Mouse (Mus musculus): ENCODE results near the gene Iqsec1. TPM values are rescaled to one million over a fixed set of nuclear protein-coding genes. Genes with fewer than 3 reads are reported as not detected.

Gene Iqsec1
- polyA plus RNA-seq, 1 experiment from 2014 or later, result 21.5 TPM

DNA sequence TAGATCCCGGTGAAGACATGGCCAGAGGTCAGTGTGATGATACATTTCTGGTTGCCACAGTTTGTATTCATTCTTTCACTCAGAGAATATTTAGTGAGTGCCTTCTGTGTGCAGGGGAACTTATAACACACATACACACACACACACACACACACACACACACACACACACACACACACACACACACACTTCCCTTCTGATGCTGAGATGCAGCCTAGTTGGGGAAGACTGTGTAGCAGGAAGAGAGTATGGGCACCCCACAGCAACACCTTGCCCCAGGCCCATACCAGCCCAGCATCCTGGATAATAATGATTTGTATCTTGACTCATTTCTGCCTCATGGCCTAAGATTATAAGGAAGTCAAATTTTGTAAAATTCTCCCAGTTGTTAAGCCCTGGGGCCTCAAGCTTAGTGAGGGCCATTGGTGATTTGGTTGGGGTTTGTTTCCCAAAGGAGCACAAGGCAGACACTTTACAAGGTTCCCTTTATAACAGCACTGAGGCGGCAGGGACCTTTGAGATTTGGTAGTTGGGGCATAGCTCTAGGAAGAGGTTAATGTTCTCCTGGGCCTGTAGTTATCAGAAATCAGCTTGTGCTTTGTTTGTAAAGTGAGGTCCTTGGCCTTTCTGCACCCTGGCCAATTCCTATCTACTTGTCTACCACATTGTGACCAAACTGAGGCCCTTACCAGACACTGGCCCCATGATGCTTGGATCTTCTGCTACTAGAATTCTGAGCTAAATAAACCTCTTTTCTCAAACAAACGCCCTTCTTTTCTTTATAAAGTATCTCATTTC lies 242.9 kb downstream of the Iqsec1 start:
- Histone ChIP-seq H3K4me2 (no peak overlapping the region), H3K9ac (replicated peaks) (no peak overlapping the region), H3K27me3 (replicated peaks) (no peaks in the 10 kb centered on the region), H3K27ac (replicated peaks) (peak overlapping the region; percentile 39; the same call in 1 of the 2 replicates), H3K4me3 (replicated peaks) (no peak overlapping the region), H3K36me3 (no peaks in the 10 kb centered on the region), H3K4me1 (peaks cover 15% of the 10 kb centered on the region; the same call in 1 of the 2 replicates), H3K9me3 (replicated peaks) (no peaks in the 10 kb centered on the region)
- WGBS, result 88% methylated on average over 3 of the region's 3 CpGs
- no peak for ATAC-seq (ENCODE audit: low FRiP score)

DNA sequence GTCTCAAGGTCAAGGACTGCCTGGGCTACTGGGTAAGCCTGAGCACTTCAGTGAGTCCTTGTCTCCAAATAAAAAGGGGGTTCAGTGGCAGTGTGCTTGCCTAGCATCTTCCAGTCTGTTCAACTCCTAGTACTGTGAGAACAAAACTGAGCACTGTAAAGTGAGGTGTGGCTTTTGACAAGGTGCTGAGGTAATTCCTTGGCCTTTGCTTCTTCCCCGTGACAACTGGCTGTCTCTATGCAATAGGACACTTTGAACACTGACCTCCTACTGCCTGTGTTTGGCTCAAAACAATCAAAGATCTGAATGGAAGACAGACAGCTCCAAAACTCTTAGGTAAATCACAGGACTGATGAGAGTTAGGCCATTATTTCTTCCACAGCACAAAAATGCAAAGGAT lies 246.0 kb downstream of the Iqsec1 start:
- H3K27me3 ChIP-seq (replicated peaks), result no peaks in the 10 kb centered on the region
- peaks cover 18% of the 10 kb centered on the region; the same call in 1 of the 2 replicates for H3K4me1 ChIP-seq
- no peak overlapping the region for H3K27ac ChIP-seq (replicated peaks)
- ATAC-seq (ENCODE audit: low FRiP score), result no peak
- WGBS, result 45% methylated on average over 1 of the region's 1 CpGs
- no peak overlapping the region for H3K4me2 ChIP-seq
- no peaks in the 10 kb centered on the region for H3K36me3 ChIP-seq
- H3K9ac ChIP-seq (replicated peaks), result no peak overlapping the region
- no peaks in the 10 kb centered on the region for H3K9me3 ChIP-seq (replicated peaks)
- no peak overlapping the region for H3K4me3 ChIP-seq (replicated peaks)

DNA sequence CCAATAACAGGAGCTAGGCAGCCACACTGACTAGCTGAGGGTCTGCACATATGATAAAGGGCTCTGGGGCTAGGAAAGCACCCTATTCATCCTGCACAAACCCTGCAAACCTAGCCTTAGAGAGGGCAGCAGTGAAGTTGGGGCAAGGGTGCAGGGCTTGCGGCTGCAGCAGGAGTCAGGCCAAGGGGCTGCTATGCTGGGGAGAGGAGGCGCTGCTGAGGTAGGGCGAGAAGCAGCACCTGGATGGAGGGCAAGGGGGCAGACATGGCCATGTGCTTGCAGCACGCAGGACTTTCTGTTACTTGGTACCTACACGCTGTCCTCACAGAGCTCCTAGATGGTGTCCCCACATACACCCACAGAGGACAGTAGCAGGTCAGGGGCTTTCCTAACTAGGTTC lies 246.8 kb downstream of the Iqsec1 start:
- H3K9me3 ChIP-seq (replicated peaks), result no peaks in the 10 kb centered on the region
- H3K36me3 ChIP-seq, result no peaks in the 10 kb centered on the region
- H3K27ac ChIP-seq (replicated peaks), result no peak overlapping the region
- 93% methylated on average over 5 of the region's 5 CpGs for whole genome bisulfite sequencing
- peaks cover 19% of the 10 kb centered on the region for H3K4me1 ChIP-seq
- H3K4me2 ChIP-seq, result no peak overlapping the region
- no peak for ATAC-seq (ENCODE audit: low FRiP score)
- no peak overlapping the region for H3K9ac ChIP-seq (replicated peaks)
- no peak overlapping the region for H3K4me3 ChIP-seq (replicated peaks)
- no peaks in the 10 kb centered on the region for H3K27me3 ChIP-seq (replicated peaks)

DNA sequence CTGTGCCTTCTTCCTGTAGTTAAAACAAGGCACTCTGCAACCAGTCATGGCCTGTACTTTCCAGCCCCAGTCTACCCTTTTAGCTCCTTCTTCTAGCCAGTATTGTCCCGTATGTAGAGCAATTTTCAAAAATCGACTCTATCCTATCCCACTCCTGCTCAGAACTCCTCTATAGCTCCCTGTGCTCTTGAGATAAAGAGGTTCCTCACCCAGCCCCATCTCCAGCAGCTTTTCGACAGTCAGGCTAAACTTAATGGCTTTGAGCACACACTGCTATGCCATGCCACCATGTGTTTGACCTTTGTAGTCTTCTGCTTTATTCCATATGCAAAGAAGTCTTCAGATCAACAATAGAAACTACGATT lies 247.4 kb downstream of the Iqsec1 start:
- 74% methylated on average over 4 of the region's 4 CpGs for WGBS
- no peak overlapping the region for H3K4me3 ChIP-seq (replicated peaks)
- H3K36me3 ChIP-seq, result no peaks in the 10 kb centered on the region
- H3K4me2 ChIP-seq, result no peak overlapping the region
- ATAC-seq (ENCODE audit: low FRiP score), result no peak
- H3K27me3 ChIP-seq (replicated peaks), result no peaks in the 10 kb centered on the region
- H3K9ac ChIP-seq (replicated peaks), result no peak overlapping the region
- no peaks in the 10 kb centered on the region for H3K9me3 ChIP-seq (replicated peaks)
- no peak overlapping the region for H3K27ac ChIP-seq (replicated peaks)
- peaks cover 14% of the 10 kb centered on the region for H3K4me1 ChIP-seq

DNA sequence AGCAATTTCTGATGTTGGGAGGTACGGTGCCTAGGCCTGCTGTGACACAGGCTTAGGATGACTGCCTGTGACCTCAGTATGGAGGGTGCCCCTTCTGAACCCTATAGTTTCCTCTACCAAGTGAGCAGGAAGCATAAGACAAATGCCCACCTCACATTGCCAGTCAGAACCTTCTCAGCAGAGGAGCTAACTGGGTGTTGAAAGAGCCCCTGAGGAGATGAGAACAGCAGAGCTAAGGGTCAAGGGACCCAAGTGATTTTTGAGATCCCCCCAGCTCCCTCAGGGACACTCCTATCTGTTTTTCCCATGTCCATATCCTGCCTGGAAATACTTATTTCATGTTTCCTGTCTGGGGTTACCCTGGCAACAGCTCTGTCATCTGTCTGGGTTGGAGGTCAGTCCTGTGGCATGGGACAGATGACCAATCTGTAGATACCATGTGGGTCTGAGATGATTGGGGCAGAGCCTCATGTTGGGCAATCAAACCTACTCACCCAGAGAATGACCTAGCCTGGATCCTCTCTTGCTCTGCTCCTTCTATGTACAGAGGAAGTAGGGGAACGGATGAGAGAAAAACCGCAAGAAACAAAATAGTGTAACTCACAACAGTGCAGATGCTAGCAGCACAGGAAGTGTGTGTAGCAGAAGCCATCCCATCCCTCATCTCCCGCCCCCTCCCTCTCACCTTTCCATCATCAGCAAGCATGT lies 248.0 kb downstream of the Iqsec1 start:
- no peak overlapping the region for H3K27ac ChIP-seq (replicated peaks)
- 87% methylated on average over 4 of the region's 4 CpGs for WGBS
- ATAC-seq (ENCODE audit: low FRiP score), result no peak

DNA sequence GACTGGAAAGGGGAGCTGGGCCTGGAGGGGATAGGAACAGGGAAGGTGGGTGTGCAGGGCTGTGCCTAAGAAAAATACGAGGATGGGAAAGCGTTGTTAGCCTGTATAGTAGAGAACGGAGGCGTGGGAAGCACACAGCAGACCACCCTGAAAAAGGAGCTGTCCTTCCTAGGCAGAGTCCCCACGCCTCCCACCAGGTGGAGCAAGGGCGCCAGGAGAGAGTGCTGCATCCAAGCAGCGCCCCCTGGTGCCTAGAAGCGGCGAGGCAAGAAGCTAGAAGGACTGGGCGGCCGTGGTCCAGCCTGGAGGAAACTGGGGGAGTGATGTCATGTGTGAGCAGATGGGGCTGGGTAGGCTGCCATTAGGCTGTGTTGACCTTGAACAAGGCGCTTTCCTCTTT lies 251.1 kb downstream of the Iqsec1 start:
- peaks cover 29% of the 10 kb centered on the region for H3K4me1 ChIP-seq
- peak overlapping the region; percentile 81 for H3K4me3 ChIP-seq (replicated peaks)
- ATAC-seq (ENCODE audit: low FRiP score), result peak; percentile 86
- no peaks in the 10 kb centered on the region for H3K9me3 ChIP-seq (replicated peaks)
- no peaks in the 10 kb centered on the region; the same call in 1 of the 2 replicates for H3K36me3 ChIP-seq
- 3% methylated on average over 12 of the region's 12 CpGs for WGBS
- no peaks in the 10 kb centered on the region for H3K27me3 ChIP-seq (replicated peaks)
- H3K9ac ChIP-seq (replicated peaks), result peak overlapping the region; percentile 90
- H3K27ac ChIP-seq (replicated peaks), result peak overlapping the region; percentile 79
- H3K4me2 ChIP-seq, result peak overlapping the region; percentile 93

More for the DNA sequence above, 248.0 kb downstream of the Iqsec1 start:
- Histone ChIP-seq H3K4me1 (peaks cover 16% of the 10 kb centered on the region), H3K9me3 (replicated peaks) (no peaks in the 10 kb centered on the region), H3K4me3 (replicated peaks) (no peak overlapping the region), H3K4me2 (no peak overlapping the region), H3K36me3 (no peaks in the 10 kb centered on the region), H3K27me3 (replicated peaks) (no peaks in the 10 kb centered on the region), H3K9ac (replicated peaks) (no peak overlapping the region)

DNA sequence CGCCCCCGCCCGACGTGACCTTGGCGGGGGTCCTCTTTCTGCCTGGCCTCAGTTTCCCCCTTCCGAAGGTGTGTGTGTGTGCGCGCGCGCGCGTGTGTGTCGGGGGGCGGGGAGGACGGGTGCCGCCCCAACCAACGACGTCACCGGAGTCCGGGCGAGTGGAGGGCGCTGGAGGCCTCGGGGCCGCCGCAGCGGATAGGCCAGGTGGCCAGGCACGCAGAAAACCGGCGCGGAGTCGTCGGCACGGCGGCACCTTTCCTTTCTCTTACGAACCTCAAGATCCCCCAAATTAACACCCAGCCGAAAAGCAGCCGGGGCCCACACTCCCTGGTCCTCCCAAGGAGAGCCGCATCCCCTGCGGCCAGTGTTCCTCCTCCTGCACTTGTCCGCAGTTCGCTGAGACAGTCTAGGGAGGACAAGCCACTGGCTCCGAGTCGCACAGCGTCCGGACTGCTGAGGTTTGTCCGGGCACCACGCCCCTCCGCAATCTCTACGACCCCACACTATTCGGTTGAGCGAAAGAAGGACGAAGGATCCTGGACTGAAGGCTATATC lies 251.7 kb downstream of the Iqsec1 start:
- peak overlapping the region; percentile 81 for H3K4me3 ChIP-seq (replicated peaks)
- peak overlapping the region; percentile 90 for H3K9ac ChIP-seq (replicated peaks)
- peaks cover 34% of the 10 kb centered on the region for H3K4me1 ChIP-seq
- no peaks in the 10 kb centered on the region; the same call in 1 of the 2 replicates for H3K36me3 ChIP-seq
- H3K9me3 ChIP-seq (replicated peaks), result no peaks in the 10 kb centered on the region
- under 1% methylated on average over 47 of the region's 52 CpGs for WGBS
- H3K27me3 ChIP-seq (replicated peaks), result no peaks in the 10 kb centered on the region
- ATAC-seq (ENCODE audit: low FRiP score), result peak; percentile 85
- peak overlapping the region; percentile 79 for H3K27ac ChIP-seq (replicated peaks)
- H3K4me2 ChIP-seq, result peak overlapping the region; percentile 93

DNA sequence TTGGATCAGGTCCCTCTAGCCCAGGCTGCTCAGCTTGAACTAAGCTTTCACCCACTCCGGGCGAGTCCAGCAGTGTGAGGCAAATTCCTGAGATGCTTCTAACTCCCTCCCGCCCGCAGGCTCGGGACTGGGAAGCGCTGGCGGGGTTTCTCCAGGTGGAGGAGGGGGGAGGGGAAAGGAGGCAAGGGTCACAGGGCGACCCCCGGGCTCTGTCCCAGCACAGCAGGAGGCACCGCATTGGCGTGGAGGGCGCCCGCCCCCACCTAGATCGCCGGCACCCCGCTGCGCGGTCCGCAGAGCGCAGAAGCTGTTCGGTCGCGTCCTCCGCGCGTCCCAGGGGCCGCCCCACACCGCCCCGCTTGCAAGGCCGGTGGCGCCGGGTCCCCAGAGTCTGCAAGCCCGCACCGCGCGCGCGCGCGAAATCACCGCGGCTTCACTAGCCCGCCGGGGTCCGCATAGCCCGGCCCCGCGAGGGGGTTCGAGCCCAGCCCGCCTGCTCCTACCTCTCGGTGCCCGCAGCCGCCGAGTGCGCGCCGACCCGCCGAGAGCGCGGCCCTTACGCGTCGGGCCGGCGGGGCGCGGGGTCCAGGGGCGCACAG lies 252.3 kb downstream of the Iqsec1 start:
- Histone ChIP-seq H3K9ac (replicated peaks) (peak overlapping the region; percentile 90), H3K36me3 (no peaks in the 10 kb centered on the region; the same call in 1 of the 2 replicates), H3K4me1 (peaks cover 40% of the 10 kb centered on the region), H3K27me3 (replicated peaks) (no peaks in the 10 kb centered on the region), H3K4me3 (replicated peaks) (peak overlapping the region; percentile 81), H3K27ac (replicated peaks) (peak overlapping the region; percentile 79), H3K9me3 (replicated peaks) (no peaks in the 10 kb centered on the region), H3K4me2 (peak overlapping the region; percentile 93)
- ATAC-seq (ENCODE audit: low FRiP score), result peak; percentile 70
- under 1% methylated on average over 50 of the region's 69 CpGs for WGBS

DNA sequence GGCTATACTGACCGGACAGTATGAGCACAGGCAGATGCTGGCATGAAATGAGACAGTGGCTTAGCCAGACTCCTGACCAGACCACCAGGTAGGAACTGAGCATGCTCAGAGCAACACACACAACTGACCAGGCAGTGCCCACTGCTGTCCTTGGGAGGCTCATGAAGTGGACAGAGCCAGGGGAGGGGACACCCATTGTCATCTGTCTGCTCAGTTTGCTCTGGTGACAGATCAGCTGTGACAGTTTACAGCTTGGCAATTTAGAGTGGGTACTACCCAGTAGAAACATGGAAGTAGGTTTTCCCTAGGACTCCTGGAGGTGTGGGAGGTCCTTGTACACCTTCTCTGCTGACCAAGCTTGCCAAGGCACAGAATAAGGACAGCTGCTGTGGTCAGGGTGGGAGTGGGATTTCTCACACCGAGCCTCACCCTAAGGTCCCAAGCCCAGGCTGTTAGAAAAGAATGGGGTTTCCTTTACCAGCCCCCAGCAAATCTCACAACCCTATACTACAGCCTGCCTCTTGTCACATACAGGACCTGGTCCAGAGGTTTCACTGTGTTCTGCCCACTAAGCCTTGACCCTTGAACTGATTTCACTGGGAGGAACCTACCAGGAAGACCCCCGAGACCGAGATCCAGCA lies 253.0 kb downstream of the Iqsec1 start:
- 36% methylated on average over 4 of the region's 4 CpGs for WGBS
- ATAC-seq (ENCODE audit: low FRiP score), result peak; percentile 15
- H3K36me3 ChIP-seq, result no peaks in the 10 kb centered on the region; the same call in 1 of the 2 replicates
- no peaks in the 10 kb centered on the region for H3K9me3 ChIP-seq (replicated peaks)
- peak overlapping the region; percentile 79 for H3K27ac ChIP-seq (replicated peaks)
- no peaks in the 10 kb centered on the region for H3K27me3 ChIP-seq (replicated peaks)
- peaks cover 46% of the 10 kb centered on the region for H3K4me1 ChIP-seq
- peak overlapping the region; percentile 81 for H3K4me3 ChIP-seq (replicated peaks)
- H3K9ac ChIP-seq (replicated peaks), result peak overlapping the region; percentile 90
- peak overlapping the region; percentile 93 for H3K4me2 ChIP-seq

DNA sequence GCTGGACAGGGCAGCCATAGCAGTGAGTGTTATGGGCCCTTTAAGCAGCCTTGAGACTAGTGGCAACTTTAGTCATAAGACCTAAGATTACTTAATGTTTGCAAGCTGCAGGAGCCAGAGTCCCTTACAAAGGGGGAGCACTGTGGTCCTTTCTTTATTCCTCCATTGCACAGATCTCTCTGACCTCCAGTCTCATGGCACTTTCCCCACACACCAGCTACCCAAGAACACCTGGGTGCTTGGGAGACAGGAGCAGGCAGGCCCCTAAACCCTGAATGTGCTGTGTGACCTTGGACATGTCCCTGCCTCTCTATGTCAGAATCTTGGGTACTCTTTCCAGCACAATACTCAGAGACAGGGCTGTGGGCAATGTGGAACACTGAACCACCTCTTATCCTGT lies 253.7 kb downstream of the Iqsec1 start:
- H3K36me3 ChIP-seq, result no peaks in the 10 kb centered on the region; the same call in 1 of the 2 replicates
- H3K4me1 ChIP-seq, result peaks cover 53% of the 10 kb centered on the region
- H3K9ac ChIP-seq (replicated peaks), result no peak overlapping the region
- no peaks in the 10 kb centered on the region for H3K27me3 ChIP-seq (replicated peaks)
- no peak for ATAC-seq (ENCODE audit: low FRiP score)
- no peaks in the 10 kb centered on the region for H3K9me3 ChIP-seq (replicated peaks)
- H3K27ac ChIP-seq (replicated peaks), result no peak overlapping the region
- peak overlapping the region; percentile 93 for H3K4me2 ChIP-seq
- H3K4me3 ChIP-seq (replicated peaks), result no peak overlapping the region

DNA sequence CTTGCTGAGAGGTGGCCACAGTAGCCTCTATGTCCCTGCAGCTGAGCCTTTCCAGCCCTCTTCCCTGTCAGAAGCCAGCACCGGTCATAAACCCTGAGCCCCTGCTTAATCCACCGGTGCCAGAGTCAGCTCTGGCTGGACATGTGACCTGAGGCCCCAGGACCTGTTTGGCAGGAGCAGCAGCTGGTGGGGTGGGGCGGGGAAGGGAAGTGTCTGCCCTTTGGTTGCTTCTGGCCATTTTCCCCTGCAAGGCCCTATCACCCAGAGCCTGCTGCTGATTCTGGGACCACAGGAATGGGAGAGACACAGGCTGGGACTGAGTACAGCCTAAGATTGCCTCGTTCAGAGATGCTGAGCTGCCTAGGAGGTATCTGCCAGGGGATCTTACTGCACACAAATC lies 257.2 kb downstream of the Iqsec1 start:
- no peak overlapping the region for H3K4me2 ChIP-seq
- H3K4me3 ChIP-seq (replicated peaks), result no peak overlapping the region
- H3K9ac ChIP-seq (replicated peaks), result no peak overlapping the region
- no peak overlapping the region for H3K27ac ChIP-seq (replicated peaks)
- H3K4me1 ChIP-seq, result peaks cover 73% of the 10 kb centered on the region
- no peaks in the 10 kb centered on the region; the same call in 1 of the 2 replicates for H3K36me3 ChIP-seq
- no peak for ATAC-seq (ENCODE audit: low FRiP score)
- H3K9me3 ChIP-seq (replicated peaks), result no peaks in the 10 kb centered on the region
- H3K27me3 ChIP-seq (replicated peaks), result no peaks in the 10 kb centered on the region
- 34% methylated on average over 4 of the region's 4 CpGs for WGBS
